27 mouse cellular contexts compared by ENCODE assay signal in the genomic region with DNA sequence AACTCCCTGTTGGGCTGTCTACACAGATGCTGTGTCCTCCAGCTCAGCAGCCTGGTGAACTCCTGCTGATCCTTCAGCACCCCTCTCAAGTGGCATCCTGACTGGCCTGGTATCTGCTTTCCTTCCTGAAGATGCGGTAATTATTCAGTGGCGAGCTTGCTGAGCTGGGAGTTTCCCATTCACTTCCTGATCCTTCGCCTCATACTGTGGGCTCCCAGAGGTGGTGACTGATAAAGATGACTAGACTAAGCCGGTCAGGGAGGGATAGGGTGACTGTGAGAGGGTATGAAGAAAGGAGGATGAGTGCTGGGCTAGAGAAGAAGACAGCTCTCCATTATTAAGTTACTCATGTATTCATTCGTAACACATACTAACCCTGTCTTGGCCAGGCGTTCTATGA. TPM values are rescaled to one million over a fixed set of nuclear protein-coding genes. Genes with fewer than 3 reads are reported as not detected.
DNase-seq lines count a peak whose midpoint lies in the region; ATAC-seq lines count a peak whose summit lies in the region.
"Had no signal": no experiment of that assay in that cellular context is flagged by ENCODE, and none has a peak within 500 bp of the region (broad histone marks: within the 10 kb centered on the region; RNA-seq: fewer than 3 reads in every experiment).

No protein-coding gene starts in this region.

- no peak overlapping the region for H3K9ac ChIP-seq in liver, embryonic 16.5 days (ENCODE audit: low read depth, low read length)
- H3K9ac ChIP-seq: forebrain, embryonic 13.5 days; hindbrain, embryonic 15.5 days; neural tube, embryonic 12.5 days; stomach, embryonic 15.5 days had no signal

- H3K4me2 ChIP-seq in liver, embryonic 16.5 days (ENCODE audit: low read depth, low read length), result no peak overlapping the region
- H3K4me2 ChIP-seq: forebrain, embryonic 13.5 days; heart, embryonic 13.5 days; hindbrain, embryonic 15.5 days; midbrain, embryonic 11.5 days; neural tube, embryonic 12.5 days; stomach, embryonic 15.5 days had no signal

- H3K27ac ChIP-seq in liver, embryonic 16.5 days (ENCODE audit: low read length), result 0 out of 2 replicates have a peak overlapping the region, but pooled peaks have one; percentile 21
- H3K27ac ChIP-seq: forebrain, embryonic 13.5 days; heart, adult 2 months; hindbrain, embryonic 15.5 days; neural tube, embryonic 12.5 days; stomach, embryonic 15.5 days had no signal

- peaks cover 40% of the 10 kb centered on the region for H3K4me1 ChIP-seq in liver, embryonic 16.5 days (ENCODE audit: control insufficient read depth, low read depth, low read length)

- DNase-seq in 416B (ENCODE audit: low read depth), result peak; percentile 70
- no peak for DNase-seq in frontal cortex, adult 2 months (ENCODE audit: extremely low spot score in 1 of 2, low spot score in 1 of 2)
- DNase-seq in thymus, postnatal 36 days, result no peak
- no peak for DNase-seq in ovary, postnatal 10 days (ENCODE audit: low spot score)
- DNase-seq: adrenal gland, postnatal 10 days; cerebellum, adult 11-12 months; cerebellum, postnatal 10 days; gastrocnemius, postnatal 25 days; heart, adult 2 months; heart, postnatal 10 days; kidney, adult 11 months; kidney, postnatal 14 days; layer of hippocampus, adult 9-11 months; lung, postnatal 36 days had no signal

- no peaks in the 10 kb centered on the region for H3K36me3 ChIP-seq in liver, embryonic 16.5 days (ENCODE audit: control insufficient read depth, insufficient read depth)
- H3K36me3 ChIP-seq: heart, embryonic 13.5 days; hindbrain, embryonic 15.5 days; neural tube, embryonic 12.5 days; stomach, embryonic 15.5 days had no signal

- H3K27me3 ChIP-seq in liver, embryonic 16.5 days (ENCODE audit: control insufficient read depth, insufficient read depth, low read depth, low read length), result no peaks in the 10 kb centered on the region
- H3K27me3 ChIP-seq: CH12.LX; forebrain, embryonic 13.5 days; heart, embryonic 13.5 days; hindbrain, embryonic 15.5 days; neural tube, embryonic 12.5 days; stomach, embryonic 15.5 days had no signal

- no peaks in the 10 kb centered on the region for H3K9me3 ChIP-seq in liver, embryonic 16.5 days (replicated peaks; ENCODE audit: control insufficient read depth, low read length)
- H3K9me3 ChIP-seq: forebrain, embryonic 13.5 days; heart, embryonic 13.5 days; hindbrain, embryonic 15.5 days; neural tube, embryonic 12.5 days; stomach, embryonic 15.5 days had no signal

- H3K4me3 ChIP-seq in liver, embryonic 16.5 days (ENCODE audit: low read depth, low read length), result no peak overlapping the region
- H3K4me3 ChIP-seq: forebrain, embryonic 13.5 days; heart, adult 2 months; heart, embryonic 13.5 days; hindbrain, embryonic 15.5 days; myocyte; neural tube, embryonic 12.5 days; stomach, embryonic 15.5 days had no signal

- ATAC-seq in common myeloid progenitor, adult 5-6 weeks (replicated peaks; ENCODE audit: low read depth, poor library complexity, severe bottlenecking), result peak; percentile 10
- no peak for ATAC-seq in liver, embryonic 16.5 days (ENCODE audit: low read depth)
- peak; percentile 9; the same call in 1 of the 2 replicates for ATAC-seq in megakaryocyte progenitor cell, adult 5-6 weeks (replicated peaks; ENCODE audit: poor library complexity)
- ATAC-seq: forebrain, embryonic 13.5 days; inflammation-experienced regulatory T-cells, adult 6 months; midbrain, embryonic 16.5 days had no signal

- 43% methylated on average over 6 of the region's 6 CpGs for WGBS in liver, embryonic 16.5 days (ENCODE audit: insufficient replicate concordance)

RNA-seq across cellular contexts. Expression of gene Nol4l, which starts 28.7 kb away (rescaled TPM):
- 7.3 and 7.4 TPM in 2 replicates for total RNA-seq in common myeloid progenitor, adult 5-6 weeks (2017)
- 3.9 and 4.3 TPM in 2 replicates for polyA plus RNA-seq in liver, embryonic 16.5 days (2015; fragmentation: Nextera tagmentation; extraction: Ambion mirVana)
- total RNA-seq in megakaryocyte progenitor cell, adult 5-6 weeks (2015), result 3.0 and 4.4 TPM in 2 replicates
- total RNA-seq in megakaryocyte progenitor cell, adult 5-6 weeks (2017), result 1.4 and 3.7 TPM in 2 replicates
- polyA plus RNA-seq in frontal cortex, adult 2 months (2012; rRNA removed), result 35.8 and 36.3 TPM in 2 replicates
